Comparison of ENCODE assay signal across 28 mouse cellular contexts in the genomic region with DNA sequence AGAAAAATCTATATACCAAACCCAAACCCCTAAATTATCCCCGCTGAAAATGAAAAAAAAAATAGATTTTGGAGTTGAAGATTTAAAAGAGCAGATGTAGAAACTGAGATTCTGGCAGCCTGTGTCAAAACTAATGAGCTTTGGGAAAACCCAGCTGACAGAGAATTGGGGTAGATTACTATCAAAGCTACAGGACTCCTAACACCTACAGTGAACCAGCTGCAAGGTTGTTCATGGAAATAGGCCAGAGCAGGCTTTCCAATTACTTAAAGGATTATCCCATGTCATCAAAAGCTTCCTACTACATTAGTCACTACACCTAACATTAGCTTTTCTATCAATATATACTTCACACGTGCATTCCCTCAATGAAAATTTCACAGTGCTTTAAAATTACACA.
A peak's percentile ranks its signal among the peaks of the same experiment; 100 is the strongest.
DNase-seq lines count a peak whose midpoint lies in the region; ATAC-seq and TF ChIP-seq lines count a peak whose summit lies in the region.
"Had no signal": no experiment of that assay in that cellular context is flagged by ENCODE, and none has a peak within 500 bp of the region (broad histone marks: within the 10 kb centered on the region; RNA-seq: fewer than 3 reads in every experiment).

No protein-coding gene starts in this region.

- 0 out of 2 replicates have a peak, but pooled peaks cover 3% of the 10 kb centered on the region for H3K4me1 ChIP-seq in forebrain, embryonic 14.5 days (ENCODE audit: control insufficient read depth, insufficient read depth, low read length)
- H3K4me1 ChIP-seq in forebrain, embryonic 10.5 days, result peaks cover 10% of the 10 kb centered on the region
- no peaks in the 10 kb centered on the region for H3K4me1 ChIP-seq in midbrain, postnatal 0 days (ENCODE audit: insufficient read depth, low read length)
- H3K4me1 ChIP-seq: embryonic facial prominence, embryonic 10.5 days; intestine, embryonic 15.5 days; limb, embryonic 15.5 days; lung, embryonic 15.5 days; neural tube, embryonic 12.5 days; stomach, embryonic 15.5 days had no signal

- H3K9me3 ChIP-seq in forebrain, embryonic 14.5 days (replicated peaks; ENCODE audit: control insufficient read depth, low read length), result no peaks in the 10 kb centered on the region
- H3K9me3 ChIP-seq in forebrain, embryonic 10.5 days, result no peaks in the 10 kb centered on the region
- no peaks in the 10 kb centered on the region for H3K9me3 ChIP-seq in midbrain, postnatal 0 days (ENCODE audit: low read length)
- H3K9me3 ChIP-seq: embryonic facial prominence, embryonic 10.5 days; hindbrain, embryonic 13.5 days; intestine, embryonic 15.5 days; limb, embryonic 15.5 days; lung, embryonic 15.5 days; neural tube, embryonic 12.5 days; stomach, embryonic 15.5 days had no signal

- DNase-seq in forebrain, embryonic 14.5 days (ENCODE audit: low spot score), result peak; percentile 75
- DNase-seq in forebrain, embryonic 10.5 days (ENCODE audit: extremely low spot score, low spot score), result no peak
- peak; percentile 11 for DNase-seq in layer of hippocampus, adult 9-11 months
- DNase-seq in layer of hippocampus, postnatal 36 days, result no peak
- peak; percentile 79 for DNase-seq in brain, embryonic 14.5 days (ENCODE audit: low read depth)
- peak; percentile 70 for DNase-seq in midbrain, postnatal 0 days (ENCODE audit: low spot score)
- no peak for DNase-seq in lung, adult 18-20 months
- DNase-seq: adrenal gland, adult 2 months; cerebellum, adult 2 months; gastrocnemius, adult 2 months; kidney, adult 8-10 months; kidney, postnatal 10 days; lung, postnatal 36 days; right cerebral cortex, adult 18-20 months; thymus, adult 18-20 months; thymus, postnatal 36 days had no signal

- no peak overlapping the region for H3K27ac ChIP-seq in forebrain, embryonic 14.5 days (ENCODE audit: low read depth, low read length)
- no peak overlapping the region for H3K27ac ChIP-seq in forebrain, embryonic 10.5 days
- no peak overlapping the region for H3K27ac ChIP-seq in midbrain, postnatal 0 days (ENCODE audit: low read depth, low read length)
- H3K27ac ChIP-seq: embryonic facial prominence, embryonic 10.5 days; gastrocnemius, adult 2 months; hindbrain, embryonic 13.5 days; intestine, embryonic 15.5 days; limb, embryonic 15.5 days; liver, embryonic 14.5 days; lung, embryonic 15.5 days; neural tube, embryonic 12.5 days; stomach, embryonic 15.5 days had no signal

- H3K4me2 ChIP-seq in forebrain, embryonic 14.5 days (ENCODE audit: low read length), result no peak overlapping the region
- no peak overlapping the region for H3K4me2 ChIP-seq in midbrain, postnatal 0 days (ENCODE audit: low read depth, low read length, poor library complexity, severe bottlenecking)
- H3K4me2 ChIP-seq: hindbrain, embryonic 13.5 days; intestine, embryonic 15.5 days; limb, embryonic 15.5 days; lung, embryonic 15.5 days; neural tube, embryonic 12.5 days; stomach, embryonic 15.5 days had no signal

- H3K27me3 ChIP-seq in forebrain, embryonic 14.5 days (replicated peaks; ENCODE audit: control insufficient read depth, insufficient read depth, low read length), result no peaks in the 10 kb centered on the region
- no peaks in the 10 kb centered on the region for H3K27me3 ChIP-seq in forebrain, embryonic 10.5 days (ENCODE audit: poor library complexity, severe bottlenecking)
- H3K27me3 ChIP-seq in midbrain, postnatal 0 days (ENCODE audit: insufficient read depth, low read length), result no peaks in the 10 kb centered on the region
- H3K27me3 ChIP-seq: CH12.LX; hindbrain, embryonic 13.5 days; intestine, embryonic 15.5 days; limb, embryonic 15.5 days; lung, embryonic 15.5 days; neural tube, embryonic 12.5 days; Patski; stomach, embryonic 15.5 days had no signal

- no peaks in the 10 kb centered on the region for H3K36me3 ChIP-seq in forebrain, embryonic 14.5 days (ENCODE audit: control insufficient read depth, insufficient read depth, low read length)
- no peaks in the 10 kb centered on the region for H3K36me3 ChIP-seq in forebrain, embryonic 10.5 days (replicated peaks)
- no peaks in the 10 kb centered on the region for H3K36me3 ChIP-seq in midbrain, postnatal 0 days (ENCODE audit: insufficient read depth, low read length)
- H3K36me3 ChIP-seq: embryonic facial prominence, embryonic 10.5 days; G1E; hindbrain, embryonic 13.5 days; intestine, embryonic 15.5 days; limb, embryonic 15.5 days; lung, embryonic 15.5 days; neural tube, embryonic 12.5 days; stomach, embryonic 15.5 days had no signal

- TF ChIP-seq POLR2A in brain, embryonic 14.5 days (IDR thresholded peaks at IDR 0.05; ENCODE audit: borderline replicate concordance, extremely low read depth, insufficient read depth, insufficient read length, poor library complexity, severe bottlenecking), result no peak

- ATAC-seq in forebrain, embryonic 14.5 days, result peak; percentile 45; the same call in 1 of the 2 replicates
- ATAC-seq in midbrain, postnatal 0 days (ENCODE audit: low FRiP score), result no peak
- no peak for ATAC-seq in activated CD4-positive, CD25-positive, alpha-beta regulatory T cell, adult 4 months
- ATAC-seq: intestine, embryonic 15.5 days; Patski had no signal

- no peak overlapping the region for H3K4me3 ChIP-seq in forebrain, embryonic 14.5 days (ENCODE audit: low read depth, low read length)
- no peak overlapping the region for H3K4me3 ChIP-seq in forebrain, embryonic 10.5 days
- no peak overlapping the region for H3K4me3 ChIP-seq in midbrain, postnatal 0 days (ENCODE audit: low read depth, low read length)
- H3K4me3 ChIP-seq: embryonic facial prominence, embryonic 10.5 days; gastrocnemius, adult 2 months; hindbrain, embryonic 13.5 days; intestine, embryonic 15.5 days; limb, embryonic 15.5 days; lung, embryonic 15.5 days; neural tube, embryonic 12.5 days; stomach, embryonic 15.5 days had no signal

- H3K9ac ChIP-seq in forebrain, embryonic 14.5 days (ENCODE audit: low read length), result no peak overlapping the region
- H3K9ac ChIP-seq in midbrain, postnatal 0 days (replicated peaks; ENCODE audit: low read length, poor library complexity, severe bottlenecking), result no peak overlapping the region
- H3K9ac ChIP-seq: hindbrain, embryonic 13.5 days; intestine, embryonic 15.5 days; limb, embryonic 15.5 days; liver, embryonic 14.5 days; lung, embryonic 15.5 days; neural tube, embryonic 12.5 days; stomach, embryonic 15.5 days had no signal

- TF ChIP-seq CTCF in brain, embryonic 14.5 days (IDR thresholded peaks at IDR 0.05; ENCODE audit: borderline replicate concordance, extremely low read depth, insufficient read depth, insufficient read length), result no peak
- no peak for TF ChIP-seq CTCF in midbrain, postnatal 0 days (IDR thresholded peaks at IDR 0.05)

- WGBS in forebrain, embryonic 14.5 days, result 54% methylated on average over 2 of the region's 2 CpGs
- WGBS in forebrain, embryonic 10.5 days, result 75% methylated on average over 2 of the region's 2 CpGs
- WGBS in midbrain, postnatal 0 days, result 61% methylated on average over 2 of the region's 2 CpGs

Comparison
In these comparisons a context has a peak if more than half of its experiments do, and no peak if none do; other contexts are left out.
1. DNase-seq: peak in forebrain, embryonic 14.5 days (single experiment), layer of hippocampus, adult 9-11 months (single experiment), brain, embryonic 14.5 days (single experiment) and midbrain, postnatal 0 days (single experiment); none in forebrain, embryonic 10.5 days (single experiment), layer of hippocampus, postnatal 36 days (0 of 2) and lung, adult 18-20 months (0 of 2).